8 mouse cellular contexts compared by ENCODE assay signal in genomic region chr15:96507097-96507840, GRCm38 (mm10). TPM values are rescaled to one million over a fixed set of nuclear protein-coding genes. Genes with fewer than 3 reads are reported as not detected.
DNase-seq lines count a peak whose midpoint lies in the region; ATAC-seq lines count a peak whose summit lies in the region.

No protein-coding gene starts in this region.

- no peaks in the 10 kb centered on the region for H3K36me3 ChIP-seq in embryonic facial prominence, embryonic 10.5 days (replicated peaks)
- no peaks in the 10 kb centered on the region for H3K36me3 ChIP-seq in hindbrain, embryonic 15.5 days
- H3K36me3 ChIP-seq in limb, embryonic 12.5 days = no peaks in the 10 kb centered on the region
- no peaks in the 10 kb centered on the region for H3K36me3 ChIP-seq in midbrain, embryonic 15.5 days (replicated peaks)

- H3K9me3 ChIP-seq in embryonic facial prominence, embryonic 10.5 days = peaks cover 18% of the 10 kb centered on the region
- no peaks in the 10 kb centered on the region for H3K9me3 ChIP-seq in hindbrain, embryonic 15.5 days
- H3K9me3 ChIP-seq in limb, embryonic 12.5 days = peaks cover 23% of the 10 kb centered on the region
- H3K9me3 ChIP-seq in midbrain, embryonic 15.5 days = no peaks in the 10 kb centered on the region

- peak; percentile 21 for DNase-seq in layer of hippocampus, adult 11-12 months (ENCODE audit: low spot score)
- DNase-seq in layer of hippocampus, adult 9-10 months (ENCODE audit: low spot score) = no peak
- peak; percentile 73 for DNase-seq in adipocyte (ENCODE audit: low spot score)
- peak; percentile 58 for DNase-seq in embryonic facial prominence, embryonic 10.5 days (ENCODE audit: low spot score)
- DNase-seq in thymus, adult 18-20 months = peak; percentile 18 to 24

- no peak overlapping the region for H3K4me3 ChIP-seq in embryonic facial prominence, embryonic 10.5 days
- no peak overlapping the region for H3K4me3 ChIP-seq in hindbrain, embryonic 15.5 days
- H3K4me3 ChIP-seq in limb, embryonic 12.5 days (replicated peaks) = no peak overlapping the region
- H3K4me3 ChIP-seq in midbrain, embryonic 15.5 days = no peak overlapping the region

- H3K27me3 ChIP-seq in embryonic facial prominence, embryonic 10.5 days (replicated peaks; ENCODE audit: low read depth, poor library complexity, severe bottlenecking) = no peaks in the 10 kb centered on the region
- H3K27me3 ChIP-seq in hindbrain, embryonic 15.5 days = no peaks in the 10 kb centered on the region
- H3K27me3 ChIP-seq in limb, embryonic 12.5 days = no peaks in the 10 kb centered on the region
- H3K27me3 ChIP-seq in midbrain, embryonic 15.5 days (replicated peaks) = no peaks in the 10 kb centered on the region

- H3K4me2 ChIP-seq in hindbrain, embryonic 15.5 days = peak overlapping the region; percentile 34
- peak overlapping the region; percentile 40 for H3K4me2 ChIP-seq in limb, embryonic 12.5 days
- peak overlapping the region; percentile 24; the same call in 1 of the 2 replicates for H3K4me2 ChIP-seq in midbrain, embryonic 15.5 days

- no peak overlapping the region for H3K27ac ChIP-seq in embryonic facial prominence, embryonic 10.5 days (replicated peaks)
- no peak overlapping the region for H3K27ac ChIP-seq in hindbrain, embryonic 15.5 days (replicated peaks)
- H3K27ac ChIP-seq in limb, embryonic 12.5 days = no peak overlapping the region
- H3K27ac ChIP-seq in midbrain, embryonic 15.5 days = no peak overlapping the region

- no peaks in the 10 kb centered on the region for H3K4me1 ChIP-seq in embryonic facial prominence, embryonic 10.5 days
- H3K4me1 ChIP-seq in hindbrain, embryonic 15.5 days (replicated peaks) = no peaks in the 10 kb centered on the region
- no peaks in the 10 kb centered on the region for H3K4me1 ChIP-seq in limb, embryonic 12.5 days (replicated peaks)
- H3K4me1 ChIP-seq in midbrain, embryonic 15.5 days = no peaks in the 10 kb centered on the region

- ATAC-seq in hindbrain, embryonic 15.5 days (ENCODE audit: low FRiP score, low read depth) = no peak
- ATAC-seq in limb, embryonic 12.5 days (ENCODE audit: insufficient number of reproducible peaks, insufficient read depth, low FRiP score, low TSS enrichment, low read depth) = no peak
- no peak for ATAC-seq in midbrain, embryonic 15.5 days (replicated peaks)

- no peak overlapping the region for H3K9ac ChIP-seq in hindbrain, embryonic 15.5 days
- no peak overlapping the region for H3K9ac ChIP-seq in limb, embryonic 12.5 days (replicated peaks)
- no peak overlapping the region for H3K9ac ChIP-seq in midbrain, embryonic 15.5 days

- 50% methylated on average over 18 of the region's 18 CpGs for WGBS in embryonic facial prominence, embryonic 10.5 days
- 47% methylated on average over 18 of the region's 18 CpGs for whole genome bisulfite sequencing in hindbrain, embryonic 15.5 days
- 49% methylated on average over 18 of the region's 18 CpGs for WGBS in limb, embryonic 12.5 days
- WGBS in midbrain, embryonic 15.5 days = 43% methylated on average over 18 of the region's 18 CpGs

RNA-seq across cellular contexts. Expression of gene Scaf11, which starts 46.6 kb away (rescaled TPM):
- 116 and 118 TPM in 2 replicates for polyA plus RNA-seq in embryonic facial prominence, embryonic 10.5 days (2016; fragmentation: Nextera tagmentation; extraction: Ambion mirVana)
- 42.3 and 45.3 TPM in 2 replicates for polyA plus RNA-seq in hindbrain, embryonic 15.5 days (2015; fragmentation: Nextera tagmentation; extraction: Ambion mirVana)
- 131 and 133 TPM in 2 replicates for polyA plus RNA-seq in limb, embryonic 12.5 days (2016; fragmentation: Nextera tagmentation; extraction: Ambion mirVana)
- 42.1 and 42.3 TPM in 2 replicates for polyA plus RNA-seq in midbrain, embryonic 15.5 days (2015; fragmentation: Nextera tagmentation; extraction: Ambion mirVana)
